In the genomic region with DNA sequence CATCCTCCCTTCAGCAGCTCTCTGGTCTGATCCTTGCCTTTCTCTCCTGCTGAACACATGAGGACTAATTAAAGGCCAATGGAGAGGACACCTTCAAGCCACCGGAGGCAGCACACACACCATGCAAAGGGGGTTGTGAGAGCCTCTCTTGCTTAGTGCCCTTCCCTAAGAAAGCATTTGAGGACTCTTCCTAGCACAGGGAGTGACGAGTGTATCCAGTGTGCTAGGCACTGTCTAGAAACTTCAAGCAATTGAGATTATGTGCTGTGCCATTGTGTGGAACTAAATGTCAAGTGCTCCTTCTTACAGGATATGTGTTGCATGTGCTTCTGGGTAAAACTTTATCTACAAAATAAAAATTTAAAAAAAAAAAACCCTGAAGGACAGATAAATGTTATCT, we compare ENCODE assay signal across 12 mouse cellular contexts.
"Had no signal": no experiment of that assay in that cellular context is flagged by ENCODE, and none has a peak within 500 bp of the region (broad histone marks: within the 10 kb centered on the region; RNA-seq: fewer than 3 reads in every experiment).

No protein-coding gene starts in this region.

- H3K36me3 ChIP-seq: limb, embryonic 13.5 days; neural tube, embryonic 12.5 days had no signal

- H3K4me1 ChIP-seq: limb, embryonic 13.5 days; neural tube, embryonic 12.5 days had no signal

- ATAC-seq: intestine, embryonic 16.5 days had no signal

- H3K9me3 ChIP-seq: limb, embryonic 13.5 days; neural tube, embryonic 12.5 days had no signal

- H3K9ac ChIP-seq: limb, embryonic 13.5 days; liver, embryonic 14.5 days; neural tube, embryonic 12.5 days had no signal

- H3K4me2 ChIP-seq: limb, embryonic 13.5 days; neural tube, embryonic 12.5 days had no signal

- H3K4me3 ChIP-seq: limb, embryonic 13.5 days; neural tube, embryonic 12.5 days had no signal

- DNase-seq: kidney, adult 2 months; kidney, postnatal 25 days; left cerebral cortex, postnatal 4 days; lung, adult 18-20 months; lung, postnatal 14 days; midbrain, embryonic 14.5 days; right cerebral cortex, postnatal 4 days; spleen, adult 18-20 months had no signal

- H3K27ac ChIP-seq: limb, embryonic 13.5 days; liver, embryonic 14.5 days; neural tube, embryonic 12.5 days had no signal
